8 mouse cellular contexts compared by ENCODE assay signal in the genomic region with DNA sequence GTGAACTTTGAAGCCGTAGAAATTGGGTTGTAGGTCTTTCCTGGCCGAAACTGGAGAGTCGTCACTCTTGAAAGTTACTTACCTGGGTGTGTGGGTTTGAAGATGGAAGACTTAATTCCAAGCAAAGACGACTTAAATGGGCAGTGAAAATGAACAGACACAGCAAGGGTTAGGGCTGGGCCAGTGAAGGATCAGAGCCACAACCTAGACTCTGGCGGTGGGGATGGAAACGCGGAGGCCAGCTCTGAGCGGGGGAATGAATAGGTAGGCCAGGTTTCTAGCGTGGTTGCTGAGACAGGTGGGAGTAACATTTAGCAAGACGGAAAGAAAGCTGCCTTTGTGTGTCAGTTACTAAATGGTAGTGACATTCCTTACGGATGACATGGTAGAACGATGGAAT. TPM values are rescaled to one million over a fixed set of nuclear protein-coding genes. Genes with fewer than 3 reads are reported as not detected.
DNase-seq lines count a peak whose midpoint lies in the region; ATAC-seq and TF ChIP-seq lines count a peak whose summit lies in the region.

No protein-coding gene starts in this region.

- no peak for DNase-seq in gastrocnemius, adult 2 months
- no peak for DNase-seq in gastrocnemius, postnatal 4 days (ENCODE audit: low spot score in 2 of 2)
- peak; percentile 15 for DNase-seq in CD8-positive naive resting alpha-beta T cell, adult 2 months (ENCODE audit: low read depth in 2 of 2, low spot score in 2 of 2)
- DNase-seq in forebrain, embryonic 10.5 days (ENCODE audit: extremely low spot score, low spot score): no peak
- no peak for DNase-seq in liver, embryonic 13.5 days
- DNase-seq in B cell, adult 2 months: no peak
- DNase-seq in adipocyte (ENCODE audit: low spot score): no peak

- no peaks in the 10 kb centered on the region for H3K9me3 ChIP-seq in forebrain, embryonic 10.5 days
- H3K9me3 ChIP-seq in liver, embryonic 13.5 days (replicated peaks): no peaks in the 10 kb centered on the region

- H3K4me3 ChIP-seq in gastrocnemius, adult 2 months: peak overlapping the region; percentile 79
- peak overlapping the region; percentile 73 for H3K4me3 ChIP-seq in forebrain, embryonic 10.5 days
- H3K4me3 ChIP-seq in liver, embryonic 13.5 days (replicated peaks): peak overlapping the region; percentile 78

- no peak for TF ChIP-seq CTCF in gastrocnemius, adult 2 months (IDR thresholded peaks at IDR 0.05)

- 68% methylated on average over 12 of the region's 12 CpGs for WGBS in forebrain, embryonic 10.5 days
- 51% methylated on average over 12 of the region's 12 CpGs for WGBS in liver, embryonic 13.5 days (ENCODE audit: insufficient replicate concordance)

- peak overlapping the region; percentile 86 for H3K4me2 ChIP-seq in liver, embryonic 13.5 days

- intact Hi-C loops in gastrocnemius, adult 2 months (cut with DNase I): loop anchor here (2.0 kb wide), 1 partner anchor 36 kb away; no protein-coding TSS in a partner anchor

- H3K9ac ChIP-seq in liver, embryonic 13.5 days: peak overlapping the region; percentile 80

- no peaks in the 10 kb centered on the region for H3K36me3 ChIP-seq in forebrain, embryonic 10.5 days (replicated peaks)
- no peaks in the 10 kb centered on the region for H3K36me3 ChIP-seq in liver, embryonic 13.5 days

- no peaks in the 10 kb centered on the region for H3K27me3 ChIP-seq in forebrain, embryonic 10.5 days (ENCODE audit: poor library complexity, severe bottlenecking)
- no peaks in the 10 kb centered on the region for H3K27me3 ChIP-seq in liver, embryonic 13.5 days

- peaks cover 34% of the 10 kb centered on the region for H3K4me1 ChIP-seq in forebrain, embryonic 10.5 days
- H3K4me1 ChIP-seq in liver, embryonic 13.5 days (replicated peaks): peaks cover 29% of the 10 kb centered on the region

- ATAC-seq in liver, embryonic 13.5 days (ENCODE audit: low read depth): no peak
- ATAC-seq in granulocyte monocyte progenitor cell, adult 5-6 weeks (replicated peaks; ENCODE audit: poor library complexity, severe bottlenecking): no peak

- H3K27ac ChIP-seq in gastrocnemius, adult 2 months: peak overlapping the region; percentile 94
- peak overlapping the region; percentile 95 for H3K27ac ChIP-seq in forebrain, embryonic 10.5 days
- H3K27ac ChIP-seq in liver, embryonic 13.5 days: no peak overlapping the region

RNA-seq across cellular contexts. Expression of a gene that starts 0.7 kb away (rescaled TPM):
- total RNA-seq in gastrocnemius, adult 2 months (2021): 10 to 100 TPM; 11.9 to 14.7 TPM
- total RNA-seq in gastrocnemius, postnatal 4 days (2021): 10 to 100 TPM; 24.1 to 32.6 TPM
- 54.8 and 57.8 TPM in 2 replicates for polyA plus RNA-seq in forebrain, embryonic 10.5 days (2016; fragmentation: Nextera tagmentation; extraction: Ambion mirVana)
- 14.5 and 15.2 TPM in 2 replicates for polyA plus RNA-seq in liver, embryonic 13.5 days (2015; fragmentation: Nextera tagmentation; extraction: Ambion mirVana)
- total RNA-seq in granulocyte monocyte progenitor cell, adult 5-6 weeks (2014; fragmentation: Nextera tagmentation): 34.7 and 40.5 TPM in 2 replicates
- 22.0 and 22.1 TPM in 2 replicates for total RNA-seq in granulocyte monocyte progenitor cell, adult 5-6 weeks (2017)

RNA-seq across cellular contexts. Expression of a gene that starts 47.2 kb away (rescaled TPM):
- under 1 TPM in 1 of 2 experiments, not detected in 1; 0.11 TPM for total RNA-seq in gastrocnemius, adult 2 months (2021)
- total RNA-seq in gastrocnemius, postnatal 4 days (2021): 1 to 10 TPM; 1.2 TPM
- polyA plus RNA-seq in forebrain, embryonic 10.5 days (2016; fragmentation: Nextera tagmentation; extraction: Ambion mirVana): 0.68 and 1.1 TPM in 2 replicates
- 1.4 and 1.5 TPM in 2 replicates for polyA plus RNA-seq in liver, embryonic 13.5 days (2015; fragmentation: Nextera tagmentation; extraction: Ambion mirVana)
- 18.8 and 23.1 TPM in 2 replicates for total RNA-seq in granulocyte monocyte progenitor cell, adult 5-6 weeks (2014; fragmentation: Nextera tagmentation)
- total RNA-seq in granulocyte monocyte progenitor cell, adult 5-6 weeks (2017): 20.3 and 28.0 TPM in 2 replicates

RNA-seq across cellular contexts. Expression of a gene that starts 49.7 kb away (rescaled TPM):
- 100 to 1,000 TPM; 159 to 169 TPM for total RNA-seq in gastrocnemius, adult 2 months (2021)
- 100 to 1,000 TPM; 131 to 136 TPM for total RNA-seq in gastrocnemius, postnatal 4 days (2021)
- polyA plus RNA-seq in forebrain, embryonic 10.5 days (2016; fragmentation: Nextera tagmentation; extraction: Ambion mirVana): 258 and 260 TPM in 2 replicates
- polyA plus RNA-seq in liver, embryonic 13.5 days (2015; fragmentation: Nextera tagmentation; extraction: Ambion mirVana): 289 and 332 TPM in 2 replicates
- 52.8 and 91.5 TPM in 2 replicates for total RNA-seq in granulocyte monocyte progenitor cell, adult 5-6 weeks (2014; fragmentation: Nextera tagmentation)
- total RNA-seq in granulocyte monocyte progenitor cell, adult 5-6 weeks (2017): 98.3 and 117 TPM in 2 replicates

Comparison
In these comparisons a context has a peak if more than half of its experiments do, and no peak if none do; other contexts are left out.
1. DNase-seq: peak in CD8-positive naive resting alpha-beta T cell, adult 2 months (2 of 2); none in gastrocnemius, adult 2 months (single experiment), gastrocnemius, postnatal 4 days (0 of 2), forebrain, embryonic 10.5 days (single experiment), liver, embryonic 13.5 days (single experiment), B cell, adult 2 months (0 of 2) and adipocyte (single experiment).
2. RNA of a gene that starts 47.2 kb away (total RNA-seq): 18.8 to 28.0 TPM in granulocyte monocyte progenitor cell, adult 5-6 weeks; 1.2 TPM in gastrocnemius, postnatal 4 days and 0.11 TPM in gastrocnemius, adult 2 months; every median in the first group is over 4 times any median in the second.
3. Peak in every context shown above with its lines, with median percentiles within 50 percentile points of each other: H3K4me3 ChIP-seq.